Mouse (Mus musculus): ENCODE measurements around the gene Ppm1n. TPM values are rescaled to one million over a fixed set of nuclear protein-coding genes. Genes with fewer than 3 reads are reported as not detected.

Ppm1n gene
- polyA plus RNA-seq, 1 experiment, result 5.7 TPM

GRCm38 (mm10) chr7:19309278-19309883 lies 29.5 kb upstream of the Ppm1n start:
- H3K9me3 ChIP-seq (replicated peaks; ENCODE audit: control insufficient read depth, insufficient read depth, low read length, poor library complexity, severe bottlenecking), result no peaks in the 10 kb centered on the region
- TF ChIP-seq POLR2A (IDR thresholded peaks at IDR 0.05; ENCODE audit: insufficient read depth, low read length) (no peak), CTCF (IDR thresholded peaks at IDR 0.05; ENCODE audit: low read depth, low read length) (no peak), EP300 (IDR thresholded peaks at IDR 0.05; ENCODE audit: insufficient read depth, low read depth, low read length) (no peak)
- no peak overlapping the region for H3K27ac ChIP-seq (ENCODE audit: insufficient read depth, low read length)
- peak overlapping the region; percentile 62 for H3K9ac ChIP-seq (ENCODE audit: low read depth, poor library complexity, severe bottlenecking)
- peak overlapping the region; percentile 72 for H3K4me3 ChIP-seq (ENCODE audit: low read depth, low read length)
- H3K4me1 ChIP-seq (ENCODE audit: control insufficient read depth, insufficient read depth, low read length), result no peaks in the 10 kb centered on the region
- H3K27me3 ChIP-seq (ENCODE audit: control insufficient read depth, insufficient read depth, low read length, poor library complexity, severe bottlenecking), result no peaks in the 10 kb centered on the region
- H3K36me3 ChIP-seq (ENCODE audit: control insufficient read depth, insufficient read depth, low read length, poor library complexity, severe bottlenecking), result no peaks in the 10 kb centered on the region

GRCm38 (mm10) chr7:19308454-19309277 lies 28.8 kb upstream of the Ppm1n start:
- Histone ChIP-seq H3K9me3 (replicated peaks; ENCODE audit: control insufficient read depth, insufficient read depth, low read length, poor library complexity, severe bottlenecking) (no peaks in the 10 kb centered on the region), H3K27ac (ENCODE audit: insufficient read depth, low read length) (no peak overlapping the region), H3K36me3 (ENCODE audit: control insufficient read depth, insufficient read depth, low read length, poor library complexity, severe bottlenecking) (no peaks in the 10 kb centered on the region), H3K4me3 (ENCODE audit: low read depth, low read length) (peak overlapping the region; percentile 81), H3K9ac (ENCODE audit: low read depth, poor library complexity, severe bottlenecking) (peak overlapping the region; percentile 62), H3K27me3 (ENCODE audit: control insufficient read depth, insufficient read depth, low read length, poor library complexity, severe bottlenecking) (no peaks in the 10 kb centered on the region), H3K4me1 (ENCODE audit: control insufficient read depth, insufficient read depth, low read length) (peaks cover 1% of the 10 kb centered on the region)
- no peak for TF ChIP-seq EP300 (IDR thresholded peaks at IDR 0.05; ENCODE audit: insufficient read depth, low read depth, low read length)
- no peak for TF ChIP-seq POLR2A (IDR thresholded peaks at IDR 0.05; ENCODE audit: insufficient read depth, low read length)
- TF ChIP-seq CTCF (IDR thresholded peaks at IDR 0.05; ENCODE audit: low read depth, low read length), result no peak

GRCm38 (mm10) chr7:19307739-19308453 lies 28.0 kb upstream of the Ppm1n start:
- Histone ChIP-seq H3K36me3 (ENCODE audit: control insufficient read depth, insufficient read depth, low read length, poor library complexity, severe bottlenecking) (no peaks in the 10 kb centered on the region), H3K9me3 (replicated peaks; ENCODE audit: control insufficient read depth, insufficient read depth, low read length, poor library complexity, severe bottlenecking) (no peaks in the 10 kb centered on the region), H3K9ac (ENCODE audit: low read depth, poor library complexity, severe bottlenecking) (peak overlapping the region; percentile 16; the same call in 1 of the 2 replicates), H3K4me1 (ENCODE audit: control insufficient read depth, insufficient read depth, low read length) (peaks cover 1% of the 10 kb centered on the region), H3K27ac (ENCODE audit: insufficient read depth, low read length) (no peak overlapping the region), H3K4me3 (ENCODE audit: low read depth, low read length) (peak overlapping the region; percentile 81), H3K27me3 (ENCODE audit: control insufficient read depth, insufficient read depth, low read length, poor library complexity, severe bottlenecking) (no peaks in the 10 kb centered on the region)
- no peak for TF ChIP-seq CTCF (IDR thresholded peaks at IDR 0.05; ENCODE audit: low read depth, low read length)
- no peak for TF ChIP-seq EP300 (IDR thresholded peaks at IDR 0.05; ENCODE audit: insufficient read depth, low read depth, low read length)
- no peak for TF ChIP-seq POLR2A (IDR thresholded peaks at IDR 0.05; ENCODE audit: insufficient read depth, low read length)

GRCm38 (mm10) chr7:19306819-19307738 lies 27.2 kb upstream of the Ppm1n start:
- no peak overlapping the region for H3K27ac ChIP-seq (ENCODE audit: insufficient read depth, low read length)
- no peaks in the 10 kb centered on the region for H3K36me3 ChIP-seq (ENCODE audit: control insufficient read depth, insufficient read depth, low read length, poor library complexity, severe bottlenecking)
- no peak overlapping the region for H3K4me3 ChIP-seq (ENCODE audit: low read depth, low read length)
- peaks cover 1% of the 10 kb centered on the region for H3K4me1 ChIP-seq (ENCODE audit: control insufficient read depth, insufficient read depth, low read length)
- H3K27me3 ChIP-seq (ENCODE audit: control insufficient read depth, insufficient read depth, low read length, poor library complexity, severe bottlenecking), result no peaks in the 10 kb centered on the region
- H3K9ac ChIP-seq (ENCODE audit: low read depth, poor library complexity, severe bottlenecking), result no peak overlapping the region
- no peak for TF ChIP-seq POLR2A (IDR thresholded peaks at IDR 0.05; ENCODE audit: insufficient read depth, low read length)
- no peaks in the 10 kb centered on the region for H3K9me3 ChIP-seq (replicated peaks; ENCODE audit: control insufficient read depth, insufficient read depth, low read length, poor library complexity, severe bottlenecking)

GRCm38 (mm10) chr7:19305796-19306765 lies 26.2 kb upstream of the Ppm1n start:
- Histone ChIP-seq H3K36me3 (ENCODE audit: control insufficient read depth, insufficient read depth, low read length, poor library complexity, severe bottlenecking) (no peaks in the 10 kb centered on the region), H3K4me1 (ENCODE audit: control insufficient read depth, insufficient read depth, low read length) (peaks cover 1% of the 10 kb centered on the region), H3K9ac (ENCODE audit: low read depth, poor library complexity, severe bottlenecking) (no peak overlapping the region), H3K27me3 (ENCODE audit: control insufficient read depth, insufficient read depth, low read length, poor library complexity, severe bottlenecking) (no peaks in the 10 kb centered on the region), H3K4me3 (ENCODE audit: low read depth, low read length) (no peak overlapping the region), H3K27ac (ENCODE audit: insufficient read depth, low read length) (no peak overlapping the region), H3K9me3 (replicated peaks; ENCODE audit: control insufficient read depth, insufficient read depth, low read length, poor library complexity, severe bottlenecking) (no peaks in the 10 kb centered on the region)
- no peak for TF ChIP-seq POLR2A (IDR thresholded peaks at IDR 0.05; ENCODE audit: insufficient read depth, low read length)
- no peak for TF ChIP-seq CTCF (IDR thresholded peaks at IDR 0.05; ENCODE audit: low read depth, low read length)
- TF ChIP-seq EP300 (IDR thresholded peaks at IDR 0.05; ENCODE audit: insufficient read depth, low read depth, low read length), result no peak
